Mouse (Mus musculus): ENCODE measurements around the gene Eno3. TPM values are rescaled to one million over a fixed set of nuclear protein-coding genes. Genes with fewer than 3 reads are reported as not detected.
A peak's percentile ranks its signal among the peaks of the same experiment; 100 is the strongest.

Eno3 gene
- polyA plus RNA-seq, 1 experiment from 2014 or later = 126 TPM

- WGBS = under 1% methylated on average over 44 of the region's 44 CpGs
- Histone ChIP-seq H3K4me3 (replicated peaks; ENCODE audit: low read length) (peak within 1 kb of the TSS; percentile 73), H3K36me3 (ENCODE audit: control insufficient read depth, insufficient read depth, low read length) (peaks cover 11% of the 10 kb centered on the region), H3K9me3 (replicated peaks; ENCODE audit: control insufficient read depth, low read length) (no peaks in the 10 kb centered on the region), H3K27me3 (ENCODE audit: control insufficient read depth, insufficient read depth, low read length) (no peaks in the 10 kb centered on the region), H3K9ac (ENCODE audit: low read length) (peak within 1 kb of the TSS; percentile 84), H3K4me1 (ENCODE audit: control insufficient read depth, insufficient read depth, low read length) (peaks cover 21% of the 10 kb centered on the region), H3K4me2 (ENCODE audit: low read depth, low read length) (peak within 1 kb of the TSS; percentile 94), H3K27ac (ENCODE audit: low read length) (peak within 1 kb of the TSS; percentile 99)
- peak; percentile 96 for ATAC-seq (ENCODE audit: insufficient read depth, low FRiP score)
These were observed 11.9 kb downstream of the Eno3 start, which contains the start of gene Spag7 for GRCm38 (mm10) chr11:70668771-70669505. Spag7 (minus strand) TSS chr11:70669416.

- peak overlapping the region; percentile 99 for H3K27ac ChIP-seq (ENCODE audit: low read length)
- no peaks in the 10 kb centered on the region for H3K9me3 ChIP-seq (replicated peaks; ENCODE audit: control insufficient read depth, low read length)
- ATAC-seq (ENCODE audit: insufficient read depth, low FRiP score) = peak; percentile 15; the same call in 1 of the 2 replicates
- WGBS = 0% methylated on average over 31 of the region's 31 CpGs
- H3K27me3 ChIP-seq (ENCODE audit: control insufficient read depth, insufficient read depth, low read length) = no peaks in the 10 kb centered on the region
- H3K4me3 ChIP-seq (replicated peaks; ENCODE audit: low read length) = peak overlapping the region; percentile 73
- H3K9ac ChIP-seq (ENCODE audit: low read length) = peak overlapping the region; percentile 84
- peak overlapping the region; percentile 87 for H3K4me2 ChIP-seq (ENCODE audit: low read depth, low read length)
- H3K36me3 ChIP-seq (ENCODE audit: control insufficient read depth, insufficient read depth, low read length) = peaks cover 2% of the 10 kb centered on the region; the same call in 1 of the 2 replicates
- H3K4me1 ChIP-seq (ENCODE audit: control insufficient read depth, insufficient read depth, low read length) = peaks cover 21% of the 10 kb centered on the region
These were observed 12.8 kb downstream of the Eno3 start for GRCm38 (mm10) chr11:70669582-70670345.

- 35% methylated on average over 14 of the region's 14 CpGs for WGBS
- Histone ChIP-seq H3K4me1 (ENCODE audit: control insufficient read depth, insufficient read depth, low read length) (peaks cover 21% of the 10 kb centered on the region), H3K27ac (ENCODE audit: low read length) (peak overlapping the region; percentile 99), H3K27me3 (ENCODE audit: control insufficient read depth, insufficient read depth, low read length) (no peaks in the 10 kb centered on the region), H3K9ac (ENCODE audit: low read length) (peak overlapping the region; percentile 84), H3K36me3 (ENCODE audit: control insufficient read depth, insufficient read depth, low read length) (0 out of 2 replicates have a peak, but pooled peaks cover 5% of the 10 kb centered on the region), H3K4me2 (ENCODE audit: low read depth, low read length) (peak overlapping the region; percentile 87), H3K9me3 (replicated peaks; ENCODE audit: control insufficient read depth, low read length) (no peaks in the 10 kb centered on the region), H3K4me3 (replicated peaks; ENCODE audit: low read length) (peak overlapping the region; percentile 73)
- no peak for ATAC-seq (ENCODE audit: insufficient read depth, low FRiP score)
These were observed 13.5 kb downstream of the Eno3 start for GRCm38 (mm10) chr11:70670483-70670882.

- Histone ChIP-seq H3K4me1 (ENCODE audit: control insufficient read depth, insufficient read depth, low read length) (peaks cover 21% of the 10 kb centered on the region), H3K9ac (ENCODE audit: low read length) (0 out of 2 replicates have a peak overlapping the region, but pooled peaks have one; percentile 7), H3K27me3 (ENCODE audit: control insufficient read depth, insufficient read depth, low read length) (no peaks in the 10 kb centered on the region), H3K36me3 (ENCODE audit: control insufficient read depth, insufficient read depth, low read length) (0 out of 2 replicates have a peak, but pooled peaks cover 5% of the 10 kb centered on the region), H3K4me2 (ENCODE audit: low read depth, low read length) (no peak overlapping the region), H3K9me3 (replicated peaks; ENCODE audit: control insufficient read depth, low read length) (no peaks in the 10 kb centered on the region), H3K4me3 (replicated peaks; ENCODE audit: low read length) (no peak overlapping the region), H3K27ac (ENCODE audit: low read length) (no peak overlapping the region)
- no peak for ATAC-seq (ENCODE audit: insufficient read depth, low FRiP score)
- whole genome bisulfite sequencing = 86% methylated on average over 16 of the region's 16 CpGs
These were observed 14.5 kb downstream of the Eno3 start for GRCm38 (mm10) chr11:70671333-70672047.

GRCm38 (mm10) chr11:70674014-70674413, 17.0 kb downstream of the Eno3 start:
- Histone ChIP-seq H3K27ac (ENCODE audit: low read length) (no peak overlapping the region), H3K9ac (ENCODE audit: low read length) (no peak overlapping the region), H3K4me1 (ENCODE audit: control insufficient read depth, insufficient read depth, low read length) (peaks cover 10% of the 10 kb centered on the region; the same call in 1 of the 2 replicates), H3K4me2 (ENCODE audit: low read depth, low read length) (no peak overlapping the region), H3K36me3 (ENCODE audit: control insufficient read depth, insufficient read depth, low read length) (peaks cover 6% of the 10 kb centered on the region; the same call in 1 of the 2 replicates), H3K9me3 (replicated peaks; ENCODE audit: control insufficient read depth, low read length) (no peaks in the 10 kb centered on the region), H3K27me3 (ENCODE audit: control insufficient read depth, insufficient read depth, low read length) (no peaks in the 10 kb centered on the region), H3K4me3 (replicated peaks; ENCODE audit: low read length) (no peak overlapping the region)
- WGBS = 85% methylated on average over 6 of the region's 6 CpGs
- ATAC-seq (ENCODE audit: insufficient read depth, low FRiP score) = no peak

- ATAC-seq (ENCODE audit: insufficient read depth, low FRiP score) = no peak
- WGBS = 66% methylated on average over 11 of the region's 11 CpGs
- Histone ChIP-seq H3K9ac (ENCODE audit: low read length) (no peak overlapping the region), H3K27me3 (ENCODE audit: control insufficient read depth, insufficient read depth, low read length) (no peaks in the 10 kb centered on the region), H3K4me2 (ENCODE audit: low read depth, low read length) (no peak overlapping the region), H3K4me3 (replicated peaks; ENCODE audit: low read length) (no peak overlapping the region), H3K4me1 (ENCODE audit: control insufficient read depth, insufficient read depth, low read length) (peaks cover 10% of the 10 kb centered on the region; the same call in 1 of the 2 replicates), H3K27ac (ENCODE audit: low read length) (no peak overlapping the region), H3K9me3 (replicated peaks; ENCODE audit: control insufficient read depth, low read length) (no peaks in the 10 kb centered on the region), H3K36me3 (ENCODE audit: control insufficient read depth, insufficient read depth, low read length) (peaks cover 10% of the 10 kb centered on the region; the same call in 1 of the 2 replicates)
These were observed 17.5 kb downstream of the Eno3 start for GRCm38 (mm10) chr11:70674501-70674900.

GRCm38 (mm10) chr11:70678092-70678491, 21.1 kb downstream of the Eno3 start:
- Histone ChIP-seq H3K27me3 (ENCODE audit: control insufficient read depth, insufficient read depth, low read length) (no peaks in the 10 kb centered on the region), H3K27ac (ENCODE audit: low read length) (no peak overlapping the region), H3K36me3 (ENCODE audit: control insufficient read depth, insufficient read depth, low read length) (peaks cover 10% of the 10 kb centered on the region; the same call in 1 of the 2 replicates), H3K9me3 (replicated peaks; ENCODE audit: control insufficient read depth, low read length) (no peaks in the 10 kb centered on the region), H3K9ac (ENCODE audit: low read length) (no peak overlapping the region), H3K4me3 (replicated peaks; ENCODE audit: low read length) (no peak overlapping the region), H3K4me2 (ENCODE audit: low read depth, low read length) (no peak overlapping the region), H3K4me1 (ENCODE audit: control insufficient read depth, insufficient read depth, low read length) (peaks cover 6% of the 10 kb centered on the region; the same call in 1 of the 2 replicates)
- whole genome bisulfite sequencing = 70% methylated on average over 9 of the region's 9 CpGs
- ATAC-seq (ENCODE audit: insufficient read depth, low FRiP score) = no peak

- no peak overlapping the region for H3K27ac ChIP-seq (ENCODE audit: low read length)
- WGBS = 71% methylated on average over 2 of the region's 2 CpGs
- no peak overlapping the region for H3K4me2 ChIP-seq (ENCODE audit: low read depth, low read length)
- H3K36me3 ChIP-seq (ENCODE audit: control insufficient read depth, insufficient read depth, low read length) = peaks cover 10% of the 10 kb centered on the region; the same call in 1 of the 2 replicates
- no peak overlapping the region for H3K4me3 ChIP-seq (replicated peaks; ENCODE audit: low read length)
- H3K4me1 ChIP-seq (ENCODE audit: control insufficient read depth, insufficient read depth, low read length) = peaks cover 6% of the 10 kb centered on the region; the same call in 1 of the 2 replicates
- ATAC-seq (ENCODE audit: insufficient read depth, low FRiP score) = no peak
- no peak overlapping the region for H3K9ac ChIP-seq (ENCODE audit: low read length)
- no peaks in the 10 kb centered on the region for H3K27me3 ChIP-seq (ENCODE audit: control insufficient read depth, insufficient read depth, low read length)
- H3K9me3 ChIP-seq (replicated peaks; ENCODE audit: control insufficient read depth, low read length) = no peaks in the 10 kb centered on the region
These were observed 21.6 kb downstream of the Eno3 start for GRCm38 (mm10) chr11:70678576-70678975.

All from stomach, embryonic 16.5 days (tissue).